Mouse (Mus musculus): ENCODE measurements around the gene Cgref1.

DNA sequence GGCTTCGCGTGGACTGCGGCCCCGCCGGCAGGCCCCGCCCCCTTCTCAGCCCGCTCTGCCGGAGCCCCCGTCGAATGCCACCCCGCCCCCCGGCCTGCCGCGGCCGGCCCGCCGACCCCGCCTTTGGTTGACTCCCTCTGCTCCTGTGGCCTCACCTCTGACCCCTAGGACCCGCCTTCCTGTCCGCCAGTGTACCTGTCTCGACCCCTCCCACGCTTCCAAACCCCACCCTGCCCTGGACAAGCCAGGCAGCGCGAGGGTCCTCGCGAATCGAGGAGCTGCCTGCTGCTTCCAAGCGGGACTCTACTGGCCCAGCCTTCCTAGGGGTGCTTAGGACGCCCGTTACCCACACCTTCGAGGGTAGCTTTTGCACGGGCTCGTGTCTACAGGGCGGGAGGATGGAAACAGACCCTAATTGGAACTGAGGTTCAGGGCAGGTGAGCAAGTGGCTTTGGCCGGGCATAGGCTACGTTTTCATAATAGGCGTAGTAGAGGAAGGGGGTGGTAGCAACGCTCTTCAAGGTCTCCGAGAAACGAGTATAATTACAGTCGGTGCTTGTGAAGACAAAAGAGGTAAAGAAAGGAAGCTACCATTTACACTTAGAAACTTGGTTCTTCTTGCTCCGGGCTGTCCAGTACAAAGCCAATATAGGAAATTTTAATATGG, 56.2 kb downstream of the Cgref1 start:
- no peak for TF ChIP-seq CTCF (IDR thresholded peaks at IDR 0.05; ENCODE audit: low read depth, low read length)
- no peak for TF ChIP-seq POLR2A (IDR thresholded peaks at IDR 0.05; ENCODE audit: borderline replicate concordance, low read depth, low read length)
